Mouse (Mus musculus) lung, embryonic 16.5 days (tissue): Measurements from ENCODE around the gene Ttc28. TPM values are rescaled to one million over a fixed set of nuclear protein-coding genes. Genes with fewer than 3 reads are reported as not detected.

Experiments
- ATAC-seq: fragments of 200-750 bp; cut with Nextera tagmentation; 2 replicates; pipeline ENCODE4 v1.8.0; 2017; ENCODE audit warnings: low read depth, mild to moderate bottlenecking, moderate library complexity
- H3K27ac ChIP-seq: fragments of 300-500 bp; sonication (generic); 2 replicates; pipeline ENCODE4 v1.5.1; 2014; ENCODE audit warnings: mild to moderate bottlenecking, control low read depth, low read length
- H3K27me3 ChIP-seq: fragments of 300-500 bp; sonication (generic); 2 replicates; pipeline ENCODE4 v1.6.1; 2014; ENCODE audit warnings: low read depth, low read length, mixed read lengths; ENCODE audit not compliant: control insufficient read depth, insufficient read depth
- H3K36me3 ChIP-seq: fragments of 300-500 bp; sonication (generic); 2 replicates; pipeline ENCODE4 v1.6.1; 2014; ENCODE audit warnings: low read length; ENCODE audit not compliant: control insufficient read depth, insufficient read depth
- H3K4me1 ChIP-seq: fragments of 300-500 bp; sonication (generic); replicated peaks from 2 replicates; pipeline ENCODE4 v1.6.1; 2014; ENCODE audit warnings: low read length, mixed read lengths; ENCODE audit not compliant: control insufficient read depth, insufficient read depth
- H3K4me2 ChIP-seq: fragments of 300-500 bp; sonication (generic); 2 replicates; pipeline ENCODE4 v1.6.1; 2014; ENCODE audit warnings: low read depth, low read length, control low read depth
- H3K4me3 ChIP-seq: fragments of 300-500 bp; sonication (generic); 2 replicates; pipeline ENCODE4 v1.5.1; 2014; ENCODE audit warnings: mild to moderate bottlenecking, low read length, control low read depth
- H3K9ac ChIP-seq: fragments of 300-500 bp; sonication (generic); 2 replicates; pipeline ENCODE4 v1.6.1; 2014; ENCODE audit warnings: low read length, control low read depth
- H3K9me3 ChIP-seq: fragments of 300-500 bp; sonication (generic); 2 replicates; pipeline ENCODE4 v1.6.1; 2016; ENCODE audit warnings: low read length; ENCODE audit not compliant: control insufficient read depth
- WGBS: fragments of 180-500 bp; shearing (Covaris S2); extraction: QIAGEN DNeasy Blood & Tissue Kit; methylation state at CpG from one replicate; pipeline ENCODE4 v1.1.7; 2014; 5-methylcytosine and 5-hydroxymethylcytosine counted together
- polyA plus RNA-seq: library from polyadenylated mRNA; unstranded; fragments of >200 nt; fragmentation: Nextera tagmentation; extraction: Ambion mirVana; gene quantifications from 2 replicates; pipeline ENCODE4 v1.2.1, GENCODE M21; 2015

The Ttc28 gene
- polyA plus RNA-seq, 1 experiment from 2014 or later, result 8.4 TPM

DNA sequence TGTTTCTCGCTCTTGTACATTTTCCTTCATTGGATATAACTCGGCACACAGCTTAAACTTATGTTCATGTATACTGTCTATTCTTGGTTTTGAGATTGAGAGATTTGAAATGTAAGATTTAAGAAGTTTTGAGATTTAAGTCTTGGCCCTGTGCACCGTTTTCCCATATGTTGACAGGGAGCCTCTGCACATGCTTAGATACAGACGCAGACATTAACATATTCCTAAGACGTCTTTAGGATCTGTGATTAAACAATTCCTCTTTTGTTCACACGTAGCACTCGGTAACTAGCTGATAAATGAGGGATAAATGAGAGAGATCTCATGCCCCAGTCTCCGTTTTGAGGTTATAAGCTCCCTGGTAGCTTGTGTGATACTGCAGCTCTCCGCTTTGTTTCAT, 174.8 kb downstream of the Ttc28 start:
- Histone ChIP-seq H3K27ac (no peak overlapping the region), H3K4me1 (peaks cover 42% of the 10 kb centered on the region), H3K4me3 (no peak overlapping the region), H3K36me3 (no peaks in the 10 kb centered on the region), H3K9me3 (no peaks in the 10 kb centered on the region), H3K4me2 (no peak overlapping the region), H3K9ac (no peak overlapping the region), H3K27me3 (no peaks in the 10 kb centered on the region)
- WGBS, result 58% methylated on average over 9 of the region's 9 CpGs
- ATAC-seq, result no peak

- Histone ChIP-seq H3K9me3 (no peaks in the 10 kb centered on the region), H3K9ac (0 out of 2 replicates have a peak overlapping the region, but pooled peaks have one; percentile 22), H3K4me3 (peak overlapping the region; percentile 14; the same call in 1 of the 2 replicates), H3K27ac (no peak overlapping the region; the same call in 1 of the 2 replicates), H3K4me2 (peak overlapping the region; percentile 48), H3K4me1 (peaks cover 38% of the 10 kb centered on the region), H3K36me3 (no peaks in the 10 kb centered on the region), H3K27me3 (no peaks in the 10 kb centered on the region)
- ATAC-seq, result no peak
- 22% methylated on average over 17 of the region's 17 CpGs for WGBS
These were observed 175.3 kb downstream of the Ttc28 start for GRCm38 (mm10) chr5:111054848-111055428.

- Histone ChIP-seq H3K9ac (0 out of 2 replicates have a peak overlapping the region, but pooled peaks have one; percentile 22), H3K4me1 (peaks cover 35% of the 10 kb centered on the region), H3K27me3 (no peaks in the 10 kb centered on the region), H3K9me3 (no peaks in the 10 kb centered on the region), H3K27ac (no peak overlapping the region; the same call in 1 of the 2 replicates), H3K4me2 (peak overlapping the region; percentile 48), H3K4me3 (peak overlapping the region; percentile 14; the same call in 1 of the 2 replicates), H3K36me3 (no peaks in the 10 kb centered on the region)
- ATAC-seq, result no peak
- WGBS, result 40% methylated on average over 8 of the region's 8 CpGs
These were observed 175.9 kb downstream of the Ttc28 start for GRCm38 (mm10) chr5:111055507-111055906.

- Histone ChIP-seq H3K4me1 (peaks cover 35% of the 10 kb centered on the region), H3K9me3 (no peaks in the 10 kb centered on the region)
These were observed 177.5 kb downstream of the Ttc28 start for GRCm38 (mm10) chr5:111057084-111057483.

GRCm38 (mm10) chr5:111058401-111059139, 179.0 kb downstream of the Ttc28 start:
- H3K27me3 ChIP-seq, result no peaks in the 10 kb centered on the region
- no peak overlapping the region for H3K9ac ChIP-seq
- H3K4me2 ChIP-seq, result no peak overlapping the region
- ATAC-seq, result no peak
- H3K4me3 ChIP-seq, result no peak overlapping the region
- peaks cover 33% of the 10 kb centered on the region for H3K4me1 ChIP-seq
- no peak overlapping the region for H3K27ac ChIP-seq
- WGBS, result 53% methylated on average over 22 of the region's 22 CpGs
- no peaks in the 10 kb centered on the region for H3K36me3 ChIP-seq
- no peaks in the 10 kb centered on the region for H3K9me3 ChIP-seq

More at GRCm38 (mm10) chr5:111057084-111057483, 177.5 kb downstream of the Ttc28 start:
- Histone ChIP-seq H3K27me3 (no peaks in the 10 kb centered on the region), H3K9ac (no peak overlapping the region), H3K27ac (no peak overlapping the region), H3K36me3 (no peaks in the 10 kb centered on the region), H3K4me2 (no peak overlapping the region), H3K4me3 (no peak overlapping the region)
- peak; percentile 43 for ATAC-seq
- WGBS, result 53% methylated on average over 7 of the region's 7 CpGs

DNA sequence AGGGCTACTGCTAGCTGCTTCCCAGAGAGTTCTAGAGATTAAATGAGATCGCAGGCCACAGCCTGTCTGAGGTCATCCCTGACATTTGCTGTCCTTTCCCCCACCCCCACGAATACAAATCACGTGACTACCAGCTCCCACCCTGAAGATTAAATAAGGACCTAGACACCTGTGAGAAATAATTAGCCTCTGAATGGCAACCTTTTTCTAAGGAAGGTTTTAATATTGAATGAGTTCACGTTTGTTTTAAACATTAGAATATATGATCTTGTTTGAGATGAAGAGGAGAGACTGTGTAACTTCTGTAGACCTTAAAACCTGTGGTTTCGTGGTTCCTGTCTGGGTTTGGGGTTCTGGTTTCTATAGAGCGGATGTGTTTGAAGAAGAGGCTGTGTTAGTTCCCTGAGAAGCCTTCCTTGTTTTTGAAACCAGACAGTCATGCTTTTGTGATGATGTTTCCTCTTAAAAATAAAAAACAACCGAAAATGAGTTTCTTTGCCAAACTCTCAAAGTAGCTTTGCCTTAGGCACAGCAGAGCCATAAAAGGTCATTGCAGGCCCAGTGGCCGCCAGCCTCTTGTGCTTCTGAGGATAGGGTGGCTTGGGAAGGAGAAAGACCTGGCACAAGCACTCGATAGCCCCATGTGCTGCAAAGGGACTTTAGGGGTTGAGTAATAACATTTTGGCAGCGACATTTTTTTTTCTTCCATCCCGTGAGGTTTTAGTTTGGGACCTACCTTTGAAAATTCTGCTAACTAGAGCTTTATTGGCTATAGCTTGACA, 179.7 kb downstream of the Ttc28 start:
- no peak for ATAC-seq
- 68% methylated on average over 11 of the region's 11 CpGs for WGBS

DNA sequence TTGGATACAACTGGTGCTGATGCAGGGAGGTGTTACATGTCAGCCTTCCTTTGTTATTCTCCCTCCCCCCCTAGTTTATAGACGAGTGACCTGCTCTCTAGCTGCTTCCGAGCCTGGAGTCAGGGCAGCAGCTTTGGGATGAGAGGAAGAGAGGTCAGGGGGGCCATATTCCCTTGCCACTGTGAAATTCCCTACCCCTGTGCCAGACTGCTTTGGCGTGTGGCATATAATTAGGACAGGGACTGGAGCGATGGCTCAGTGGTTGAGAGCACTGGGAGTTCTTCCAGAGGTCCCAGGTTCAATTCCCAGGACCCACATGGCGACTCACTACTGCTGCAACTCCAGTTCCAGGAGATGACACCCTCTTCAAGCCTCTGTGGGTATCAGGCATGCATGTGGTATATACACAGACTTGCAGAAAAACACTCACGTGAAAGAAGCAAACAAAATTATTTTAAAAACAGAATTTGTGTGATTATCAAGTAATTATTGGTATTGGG, 180.7 kb downstream of the Ttc28 start:
- H3K4me3 ChIP-seq, result no peak overlapping the region
- H3K9me3 ChIP-seq, result no peaks in the 10 kb centered on the region
- H3K27ac ChIP-seq, result no peak overlapping the region
- H3K9ac ChIP-seq, result no peak overlapping the region
- no peaks in the 10 kb centered on the region for H3K27me3 ChIP-seq
- 74% methylated on average over 6 of the region's 6 CpGs for WGBS
- H3K36me3 ChIP-seq, result no peaks in the 10 kb centered on the region
- no peak for ATAC-seq
- H3K4me1 ChIP-seq, result peaks cover 19% of the 10 kb centered on the region
- H3K4me2 ChIP-seq, result no peak overlapping the region

More for the DNA sequence above, 179.7 kb downstream of the Ttc28 start:
- Histone ChIP-seq H3K4me2 (no peak overlapping the region), H3K36me3 (no peaks in the 10 kb centered on the region), H3K27ac (no peak overlapping the region), H3K9ac (no peak overlapping the region), H3K27me3 (no peaks in the 10 kb centered on the region), H3K4me1 (peaks cover 28% of the 10 kb centered on the region), H3K9me3 (no peaks in the 10 kb centered on the region), H3K4me3 (no peak overlapping the region)

- H3K27ac ChIP-seq, result no peak overlapping the region
- no peak overlapping the region for H3K4me2 ChIP-seq
- H3K27me3 ChIP-seq, result no peaks in the 10 kb centered on the region
- no peaks in the 10 kb centered on the region for H3K9me3 ChIP-seq
- 86% methylated on average over 3 of the region's 3 CpGs for whole genome bisulfite sequencing
- H3K36me3 ChIP-seq, result no peaks in the 10 kb centered on the region
- no peak overlapping the region for H3K9ac ChIP-seq
- H3K4me3 ChIP-seq, result no peak overlapping the region
- 0 out of 2 replicates have a peak, but pooled peaks cover 3% of the 10 kb centered on the region for H3K4me1 ChIP-seq
- no peak for ATAC-seq
These were observed 183.6 kb downstream of the Ttc28 start for GRCm38 (mm10) chr5:111063155-111063554.

GRCm38 (mm10) chr5:111063991-111064390, 184.4 kb downstream of the Ttc28 start:
- Histone ChIP-seq H3K36me3 (no peaks in the 10 kb centered on the region), H3K4me3 (no peak overlapping the region), H3K9me3 (no peaks in the 10 kb centered on the region), H3K27me3 (no peaks in the 10 kb centered on the region), H3K9ac (no peak overlapping the region), H3K4me1 (no peaks in the 10 kb centered on the region), H3K4me2 (no peak overlapping the region), H3K27ac (no peak overlapping the region)
- no peak for ATAC-seq
- WGBS, result 76% methylated on average over 3 of the region's 3 CpGs
